Mouse (Mus musculus): ENCODE data around the gene Ncoa6. TPM values are rescaled to one million over a fixed set of nuclear protein-coding genes. Genes with fewer than 3 reads are reported as not detected.
A peak's percentile ranks its signal among the peaks of the same experiment; 100 is the strongest.
"Not testable (repeated sequence)": the region's sequence is repeated elsewhere in the genome, so short reads cannot be mapped to it uniquely, and the experiment has no call there.

Ncoa6 gene
- 10 to 100 TPM; 20.6 to 23.4 TPM for total RNA-seq (2021)
- long read RNA-seq, experiment 1, partial matches to known transcripts = 1 of 26 reads
- long read RNA-seq, experiment 1, other reads (novel, unspliced or antisense) = 25 of 26 reads
- long read RNA-seq, experiment 2, partial matches to known transcripts = 1 of 13 reads
- long read RNA-seq, experiment 2, other reads (novel, unspliced or antisense) = 12 of 13 reads

GRCm38 (mm10) chr2:155473570-155474088 lies at the start of gene Ncoa6:
Gene Ncoa6 (minus strand): TSS chr2:155473894.
- peak; percentile 60 to 71 for DNase-seq

- DNase-seq = no peak
Measured at GRCm38 (mm10) chr2:155518531-155519270, 45.0 kb upstream of the Ncoa6 start.

GRCm38 (mm10) chr2:155517455-155518423 lies 44.0 kb upstream of the Ncoa6 start, which contains the start of the genes Acss2 and Ggt7:
Gene Acss2 (plus strand): TSS chr2:155517948.
Gene Ggt7 (minus strand): TSS chr2:155518237.
- DNase-seq = peak; percentile 99 to 100

- DNase-seq = peak; percentile 77 to 89
Measured at GRCm38 (mm10) chr2:155515941-155516340, 42.2 kb upstream of the Ncoa6 start.

- peak; percentile 71 to 72 for DNase-seq
Measured at GRCm38 (mm10) chr2:155514666-155515065, 41.0 kb upstream of the Ncoa6 start.

- no peak for DNase-seq
Measured at GRCm38 (mm10) chr2:155513543-155513942, 39.8 kb upstream of the Ncoa6 start.

- DNase-seq = peak; percentile 40 to 61
Measured at GRCm38 (mm10) chr2:155512479-155512878, 38.8 kb upstream of the Ncoa6 start.

- DNase-seq = no peak
Measured at GRCm38 (mm10) chr2:155507721-155508470, 34.2 kb upstream of the Ncoa6 start.

- DNase-seq = no peak
Measured at GRCm38 (mm10) chr2:155505811-155506210, 32.1 kb upstream of the Ncoa6 start.

- DNase-seq = no peak
Measured at GRCm38 (mm10) chr2:155504440-155505355, 31.0 kb upstream of the Ncoa6 start.

GRCm38 (mm10) chr2:155502596-155502995 lies 28.9 kb upstream of the Ncoa6 start:
- DNase-seq = no peak

GRCm38 (mm10) chr2:155490998-155491397 lies 17.3 kb upstream of the Ncoa6 start:
- DNase-seq = no peak

GRCm38 (mm10) chr2:155482021-155482420 lies 8.3 kb upstream of the Ncoa6 start:
- DNase-seq = peak; percentile 48 to 87

- peak; percentile 52 to 69 for DNase-seq
Measured at GRCm38 (mm10) chr2:155472671-155473569, 774 bp downstream of the Ncoa6 start.

GRCm38 (mm10) chr2:155466861-155467260 lies 6.8 kb downstream of the Ncoa6 start:
- DNase-seq = no peak

- no peak for DNase-seq
Measured at GRCm38 (mm10) chr2:155453591-155453990, 20.1 kb downstream of the Ncoa6 start.

GRCm38 (mm10) chr2:155451256-155451655 lies 22.4 kb downstream of the Ncoa6 start:
- DNase-seq = no peak

GRCm38 (mm10) chr2:155447906-155448305 lies 25.8 kb downstream of the Ncoa6 start:
- not testable (repeated sequence) for DNase-seq

- DNase-seq = no peak
Measured at GRCm38 (mm10) chr2:155443446-155443845, 30.2 kb downstream of the Ncoa6 start.

All from heart, adult 18-20 months (tissue).